Mouse (Mus musculus) lung, postnatal 0 days (tissue): Measurements from ENCODE around the gene B3gntl1.

ENCODE experiments used
- CTCF ChIP-seq: IDR thresholded peaks from 2 replicates; pipeline ENCODE4 v1.5.1; 2016; ENCODE audit warnings: antibody characterized with exemption, mild to moderate bottlenecking
- EP300 ChIP-seq: IDR thresholded peaks from 2 replicates; pipeline ENCODE4 v1.6.1; 2016; ENCODE audit warnings: antibody characterized with exemption, mild to moderate bottlenecking, control low read depth

GRCm38 (mm10) chr11:121651556-121651955, 21.4 kb downstream of the B3gntl1 start:
- TF ChIP-seq CTCF, result no peak
- no peak for TF ChIP-seq EP300
